Comparison of ENCODE assay signal across 8 mouse cellular contexts in genomic region chr8:88521541-88522414, GRCm38 (mm10). TPM values are rescaled to one million over a fixed set of nuclear protein-coding genes. Genes with fewer than 3 reads are reported as not detected.
A peak's percentile ranks its signal among the peaks of the same experiment; 100 is the strongest.
DNase-seq lines count a peak whose midpoint lies in the region; ATAC-seq and TF ChIP-seq lines count a peak whose summit lies in the region.

No protein-coding gene starts in this region.

- DNase-seq in testis, postnatal 14 days (ENCODE audit: low spot score): no peak
- peak; percentile 58 for DNase-seq in liver, embryonic 11.5 days (ENCODE audit: low spot score)
- DNase-seq in adrenal gland, postnatal 25 days: no peak

- H3K36me3 ChIP-seq in erythroblast, embryonic 14.5 days (ENCODE audit: control insufficient read depth): no peaks in the 10 kb centered on the region
- no peaks in the 10 kb centered on the region for H3K36me3 ChIP-seq in testis, adult 2 months (ENCODE audit: control insufficient read depth, insufficient read depth, low read length)
- H3K36me3 ChIP-seq in heart, embryonic 15.5 days: no peaks in the 10 kb centered on the region
- no peaks in the 10 kb centered on the region for H3K36me3 ChIP-seq in liver, embryonic 11.5 days (ENCODE audit: control insufficient read depth, insufficient read depth, low read length)
- no peaks in the 10 kb centered on the region for H3K36me3 ChIP-seq in neural tube, embryonic 14.5 days (ENCODE audit: control insufficient read depth, insufficient read depth, low read length)

- peak overlapping the region; percentile 99 for H3K4me2 ChIP-seq in heart, embryonic 15.5 days
- peak overlapping the region; percentile 78 for H3K4me2 ChIP-seq in liver, embryonic 11.5 days
- H3K4me2 ChIP-seq in neural tube, embryonic 14.5 days (ENCODE audit: low read depth, low read length): peak overlapping the region; percentile 80

- no peaks in the 10 kb centered on the region; the same call in 1 of the 2 replicates for H3K4me1 ChIP-seq in erythroblast, embryonic 14.5 days (ENCODE audit: control insufficient read depth)
- H3K4me1 ChIP-seq in testis, adult 2 months (ENCODE audit: control insufficient read depth, insufficient read depth, low read length): peaks cover 10% of the 10 kb centered on the region
- peaks cover 30% of the 10 kb centered on the region for H3K4me1 ChIP-seq in heart, embryonic 15.5 days (replicated peaks)
- H3K4me1 ChIP-seq in liver, embryonic 11.5 days (replicated peaks; ENCODE audit: control insufficient read depth, insufficient read depth, low read length): peaks cover 13% of the 10 kb centered on the region
- peaks cover 15% of the 10 kb centered on the region; the same call in 1 of the 2 replicates for H3K4me1 ChIP-seq in neural tube, embryonic 14.5 days (ENCODE audit: control insufficient read depth, insufficient read depth, low read length)

- H3K27ac ChIP-seq in testis, adult 2 months (ENCODE audit: control insufficient read depth, insufficient read depth, low read depth, low read length): no peak overlapping the region
- peak overlapping the region; percentile 64 for H3K27ac ChIP-seq in heart, embryonic 15.5 days
- H3K27ac ChIP-seq in liver, embryonic 11.5 days (ENCODE audit: low read depth, low read length): 0 out of 2 replicates have a peak overlapping the region, but pooled peaks have one; percentile 8
- no peak overlapping the region; the same call in 1 of the 2 replicates for H3K27ac ChIP-seq in neural tube, embryonic 14.5 days (ENCODE audit: low read depth, low read length)

- H3K27me3 ChIP-seq in erythroblast, embryonic 14.5 days (ENCODE audit: control insufficient read depth): peaks cover 57% of the 10 kb centered on the region
- no peaks in the 10 kb centered on the region; the same call in 1 of the 2 replicates for H3K27me3 ChIP-seq in testis, adult 2 months (ENCODE audit: control insufficient read depth, insufficient read depth, low read length)
- peaks cover 33% of the 10 kb centered on the region for H3K27me3 ChIP-seq in heart, embryonic 15.5 days
- peaks cover 45% of the 10 kb centered on the region for H3K27me3 ChIP-seq in liver, embryonic 11.5 days (replicated peaks; ENCODE audit: control insufficient read depth, insufficient read depth, low read length)
- H3K27me3 ChIP-seq in neural tube, embryonic 14.5 days (ENCODE audit: control insufficient read depth, insufficient read depth, low read length): no peaks in the 10 kb centered on the region

- under 1% methylated on average over 65 of the region's 65 CpGs for WGBS in heart, embryonic 15.5 days
- WGBS in liver, embryonic 11.5 days: 1% methylated on average over 41 of the region's 65 CpGs
- under 1% methylated on average over 56 of the region's 65 CpGs for WGBS in neural tube, embryonic 14.5 days

- H3K9me3 ChIP-seq in erythroblast, embryonic 14.5 days (ENCODE audit: control insufficient read depth, low read length): peaks cover 2% of the 10 kb centered on the region; the same call in 1 of the 2 replicates
- no peaks in the 10 kb centered on the region for H3K9me3 ChIP-seq in heart, embryonic 15.5 days (replicated peaks)
- H3K9me3 ChIP-seq in liver, embryonic 11.5 days (ENCODE audit: control insufficient read depth, low read length): no peaks in the 10 kb centered on the region
- no peaks in the 10 kb centered on the region for H3K9me3 ChIP-seq in neural tube, embryonic 14.5 days (ENCODE audit: control insufficient read depth, low read length)

- H3K9ac ChIP-seq in heart, embryonic 15.5 days: peak overlapping the region; percentile 77
- H3K9ac ChIP-seq in liver, embryonic 11.5 days (ENCODE audit: low read depth, low read length): peak overlapping the region; percentile 51
- H3K9ac ChIP-seq in neural tube, embryonic 14.5 days (replicated peaks; ENCODE audit: low read depth, low read length): peak overlapping the region; percentile 80

- ATAC-seq in erythroblast, adult 5-6 weeks (replicated peaks; ENCODE audit: low FRiP score, poor library complexity, severe bottlenecking): no peak
- ATAC-seq in heart, embryonic 15.5 days (replicated peaks; ENCODE audit: insufficient number of reproducible peaks, insufficient read depth, low FRiP score, low read depth): peak; percentile 16; the same call in 1 of the 2 replicates
- ATAC-seq in liver, embryonic 11.5 days (replicated peaks; ENCODE audit: low FRiP score): peak; percentile 29
- ATAC-seq in neural tube, embryonic 14.5 days (ENCODE audit: low read depth): peak; percentile 47

- TF ChIP-seq POLR2A in testis, adult 2 months (IDR thresholded peaks at IDR 0.05; ENCODE audit: control insufficient read depth, low read depth, low read length): no peak

- TF ChIP-seq CTCF in testis, adult 2 months (IDR thresholded peaks at IDR 0.05; ENCODE audit: control insufficient read depth, insufficient read depth, insufficient replicate concordance, low read depth, low read length): no peak

- peak overlapping the region; percentile 35 for H3K4me3 ChIP-seq in erythroblast, embryonic 14.5 days (replicated peaks)
- H3K4me3 ChIP-seq in testis, adult 2 months (ENCODE audit: control insufficient read depth, low read depth, low read length): peak overlapping the region; percentile 91
- H3K4me3 ChIP-seq in heart, embryonic 15.5 days: peak overlapping the region; percentile 78
- H3K4me3 ChIP-seq in liver, embryonic 11.5 days (ENCODE audit: low read depth, low read length): peak overlapping the region; percentile 66
- H3K4me3 ChIP-seq in neural tube, embryonic 14.5 days (ENCODE audit: low read depth, low read length): peak overlapping the region; percentile 72

RNA-seq across cellular contexts. Expression of gene Nkd1, which starts 0.6 kb away (rescaled TPM):
- not detected in 2 replicates for polyA plus RNA-seq in erythroblast, embryonic 14.5 days (2012)
- not detected in 2 replicates for total RNA-seq in erythroblast, adult 5-6 weeks (2015; ENCODE audit: low replicate concordance)
- total RNA-seq in erythroblast, adult 5-6 weeks (2017; ENCODE audit: low replicate concordance): 0.42 TPM in 1 of 2 replicates, not detected in the other
- polyA plus RNA-seq in testis, adult 2 months (2012; rRNA removed): 2.9 and 3.8 TPM in 2 replicates
- 14.6 and 19.5 TPM in 2 replicates for polyA plus RNA-seq in heart, embryonic 15.5 days (2015; fragmentation: Nextera tagmentation; extraction: Ambion mirVana)
- 9.5 and 12.7 TPM in 2 replicates for polyA plus RNA-seq in liver, embryonic 11.5 days (2014; fragmentation: Nextera tagmentation; extraction: Ambion mirVana)
- 29.9 and 38.4 TPM in 2 replicates for polyA plus RNA-seq in neural tube, embryonic 14.5 days (2014; fragmentation: Nextera tagmentation; extraction: Ambion mirVana)
- 44.0 and 44.8 TPM in 2 replicates for total RNA-seq in adrenal gland, postnatal 25 days (2021)

Comparison
In these comparisons a context has a peak if more than half of its experiments do, and no peak if none do; other contexts are left out.
1. H3K4me3 ChIP-seq: peak in every context shown above with its lines; median percentile 91 in testis, adult 2 months; 78 in heart, embryonic 15.5 days; 72 in neural tube, embryonic 14.5 days; 66 in liver, embryonic 11.5 days; 35 in erythroblast, embryonic 14.5 days.
2. H3K27ac ChIP-seq: peak in heart, embryonic 15.5 days (single experiment) and liver, embryonic 11.5 days (single experiment); none in testis, adult 2 months (single experiment) and neural tube, embryonic 14.5 days (single experiment).
3. Peak in every context shown above with its lines, with median percentiles within 50 percentile points of each other: H3K4me2 ChIP-seq and H3K9ac ChIP-seq.